Mouse (Mus musculus) hindbrain, embryonic 10.5 days (tissue): Measurements from ENCODE around the gene Plxna1. TPM values are rescaled to one million over a fixed set of nuclear protein-coding genes. Genes with fewer than 3 reads are reported as not detected.

ENCODE experiments used
- DNase-seq: peaks from one replicate; pipeline ENCODE4 v3.0.0-alpha.2; 2017; ENCODE audit warnings: low spot score
- H3K27ac ChIP-seq: fragments of 300-500 bp; sonication (generic); 2 replicates; pipeline ENCODE4 v1.5.1; 2016; ENCODE audit warnings: mild to moderate bottlenecking, moderate library complexity
- H3K27me3 ChIP-seq: fragments of 300-500 bp; sonication (generic); 2 replicates; pipeline ENCODE4 v1.6.1; 2016; ENCODE audit warnings: mild to moderate bottlenecking; ENCODE audit not compliant: poor library complexity, insufficient read depth, severe bottlenecking
- H3K36me3 ChIP-seq: fragments of 300-500 bp; sonication (generic); 2 replicates; pipeline ENCODE4 v1.6.1; 2016; ENCODE audit warnings: mild to moderate bottlenecking, moderate library complexity
- H3K4me1 ChIP-seq: fragments of 300-500 bp; sonication (generic); replicated peaks from 2 replicates; pipeline ENCODE4 v1.6.1; 2016; ENCODE audit warnings: mild to moderate bottlenecking
- H3K4me3 ChIP-seq: fragments of 300-500 bp; sonication (generic); 2 replicates; pipeline ENCODE4 v1.5.1; 2016; ENCODE audit warnings: mild to moderate bottlenecking, moderate library complexity
- H3K9me3 ChIP-seq: fragments of 300-500 bp; sonication (generic); 2 replicates; pipeline ENCODE4 v1.6.1; 2016; ENCODE audit warnings: mild to moderate bottlenecking, moderate library complexity
- WGBS: fragments of 180-500 bp; shearing (Covaris S2); methylation state at CpG from one replicate; pipeline ENCODE4 v1.1.7; 2016; 5-methylcytosine and 5-hydroxymethylcytosine counted together
- polyA plus RNA-seq: library from polyadenylated mRNA; unstranded; fragments of >200 nt; fragmentation: Nextera tagmentation; extraction: Ambion mirVana; gene quantifications from 2 replicates; pipeline ENCODE4 v1.2.1, GENCODE M21; 2016

The Plxna1 gene
- polyA plus RNA-seq, 1 experiment from 2014 or later, result 35.5 TPM

GRCm38 (mm10) chr6:89283095-89283494 is 79.3 kb downstream of the Plxna1 start:
- 93% methylated on average over 4 of the region's 4 CpGs for WGBS
- no peak for DNase-seq
- H3K27me3 ChIP-seq, result peaks cover 19% of the 10 kb centered on the region; the same call in 1 of the 2 replicates

GRCm38 (mm10) chr6:89282626-89283025 is 79.8 kb downstream of the Plxna1 start:
- no peaks in the 10 kb centered on the region for H3K36me3 ChIP-seq
- H3K9me3 ChIP-seq, result peaks cover 4% of the 10 kb centered on the region; the same call in 1 of the 2 replicates
- peaks cover 19% of the 10 kb centered on the region; the same call in 1 of the 2 replicates for H3K27me3 ChIP-seq
- no peak overlapping the region for H3K4me3 ChIP-seq
- 0 out of 2 replicates have a peak overlapping the region, but pooled peaks have one; percentile 12 for H3K27ac ChIP-seq
- peaks cover 42% of the 10 kb centered on the region for H3K4me1 ChIP-seq
- 65% methylated on average over 5 of the region's 5 CpGs for WGBS
- DNase-seq, result no peak

More at GRCm38 (mm10) chr6:89283095-89283494, 79.3 kb downstream of the Plxna1 start:
- Histone ChIP-seq H3K36me3 (no peaks in the 10 kb centered on the region), H3K4me1 (peaks cover 44% of the 10 kb centered on the region), H3K9me3 (peaks cover 4% of the 10 kb centered on the region; the same call in 1 of the 2 replicates), H3K4me3 (no peak overlapping the region), H3K27ac (0 out of 2 replicates have a peak overlapping the region, but pooled peaks have one; percentile 12)

- H3K36me3 ChIP-seq, result no peaks in the 10 kb centered on the region
- peaks cover 4% of the 10 kb centered on the region; the same call in 1 of the 2 replicates for H3K9me3 ChIP-seq
- no peak overlapping the region for H3K4me3 ChIP-seq
- 23% methylated on average over 16 of the region's 16 CpGs for WGBS
- peak overlapping the region; percentile 17; the same call in 1 of the 2 replicates for H3K27ac ChIP-seq
- peaks cover 33% of the 10 kb centered on the region for H3K4me1 ChIP-seq
- no peak for DNase-seq
- peaks cover 19% of the 10 kb centered on the region; the same call in 1 of the 2 replicates for H3K27me3 ChIP-seq
Observed at GRCm38 (mm10) chr6:89281492-89282332, 80.7 kb downstream of the Plxna1 start.

- WGBS, result 87% methylated on average over 4 of the region's 4 CpGs
- no peak overlapping the region for H3K4me3 ChIP-seq
Observed at GRCm38 (mm10) chr6:89280555-89280954, 81.9 kb downstream of the Plxna1 start.

GRCm38 (mm10) chr6:89271731-89272475 is 90.5 kb downstream of the Plxna1 start:
- no peak for DNase-seq
- Histone ChIP-seq H3K4me1 (no peaks in the 10 kb centered on the region), H3K4me3 (no peak overlapping the region), H3K27me3 (no peaks in the 10 kb centered on the region), H3K9me3 (no peaks in the 10 kb centered on the region), H3K36me3 (no peaks in the 10 kb centered on the region), H3K27ac (no peak overlapping the region)
- whole genome bisulfite sequencing, result 80% methylated on average over 10 of the region's 10 CpGs

More at GRCm38 (mm10) chr6:89280555-89280954, 81.9 kb downstream of the Plxna1 start:
- Histone ChIP-seq H3K27me3 (peaks cover 19% of the 10 kb centered on the region; the same call in 1 of the 2 replicates), H3K4me1 (peaks cover 21% of the 10 kb centered on the region), H3K27ac (no peak overlapping the region), H3K36me3 (no peaks in the 10 kb centered on the region), H3K9me3 (peaks cover 4% of the 10 kb centered on the region; the same call in 1 of the 2 replicates)
- no peak for DNase-seq

- no peak for DNase-seq
- WGBS, result 80% methylated on average over 5 of the region's 5 CpGs
- no peaks in the 10 kb centered on the region for H3K9me3 ChIP-seq
- H3K27ac ChIP-seq, result no peak overlapping the region
- H3K4me1 ChIP-seq, result no peaks in the 10 kb centered on the region
- no peaks in the 10 kb centered on the region for H3K27me3 ChIP-seq
- no peaks in the 10 kb centered on the region for H3K36me3 ChIP-seq
- no peak overlapping the region for H3K4me3 ChIP-seq
Observed at GRCm38 (mm10) chr6:89267181-89267580, 95.2 kb downstream of the Plxna1 start.

Other genes with a start within 250 kb of the Plxna1 start
- gene Chchd6, start 233.0 kb upstream of the Plxna1 start, polyA plus RNA-seq, result 89.0 and 103 TPM in 2 replicates